Mouse (Mus musculus) mouse embryonic stem cell (cell line): ENCODE results near the gene Fam49a.

Source experiments
- in situ Hi-C, 2 experiments: fragments of 300-500 bp; cut with MboI; formaldehyde crosslinking; loops; 1 replicate in 1 of 2; 3 replicates in 1 of 2; pipeline ENCODE4 v1.14.3; 2019 to 2020; ENCODE audit warnings: low sequenced_read_pairs in 2 of 2, low pct_unique_long_range_greater_than_20kb in 1 of 2, mixed read lengths in 1 of 2; ENCODE audit not compliant: unreplicated experiment in 1 of 2

Gene Fam49a

GRCm38 (mm10) chr12:12298451-12298850 is 36.5 kb downstream of the Fam49a start:
- in situ Hi-C loops, result no loop called here

DNA sequence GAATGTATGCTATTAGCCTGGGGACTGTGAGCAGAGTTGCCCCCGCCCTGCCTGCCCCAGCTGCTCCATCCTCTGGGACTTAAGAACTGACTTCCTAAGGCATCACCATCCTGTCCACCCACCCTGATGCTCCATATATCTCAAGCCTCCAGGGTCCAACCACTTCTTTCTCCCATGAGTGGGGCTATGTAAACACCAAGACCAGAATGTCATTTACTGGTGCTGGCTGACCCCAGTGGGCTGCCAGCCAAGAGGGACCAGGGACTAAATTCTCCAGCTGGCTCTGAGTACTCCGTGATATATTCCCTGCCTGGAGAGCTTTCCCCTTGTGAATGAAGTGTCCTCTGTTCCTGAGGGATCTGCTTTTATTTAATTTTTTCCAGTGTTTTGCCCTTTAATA is 37.4 kb downstream of the Fam49a start:
- in situ Hi-C loops, result no loop called here

DNA sequence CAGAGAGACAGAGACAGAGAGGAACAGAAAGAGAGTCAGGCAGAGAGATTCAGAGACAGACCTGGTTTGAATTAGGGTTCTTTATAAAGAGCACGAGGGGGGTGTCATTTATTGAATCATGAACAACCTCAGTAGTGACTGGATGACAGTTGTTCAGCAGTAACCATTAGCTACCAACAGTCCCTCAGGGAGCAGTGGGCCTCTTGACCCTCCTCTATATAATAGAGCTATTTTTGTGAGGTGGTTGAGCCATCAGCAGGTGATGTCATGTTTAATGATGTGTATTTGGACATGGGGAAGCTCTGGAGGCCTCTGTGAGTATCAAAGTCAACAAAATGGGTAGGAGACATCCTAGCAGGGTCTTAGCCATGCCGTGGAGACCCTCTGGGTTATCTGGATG is 39.2 kb downstream of the Fam49a start:
- in situ Hi-C loops, result loop anchor here in 1 of 2 experiments (25.0 kb wide), 1 partner anchor 964 kb away; no protein-coding TSS in a partner anchor

- in situ Hi-C loops, result loop anchor here in 1 of 2 experiments (25.0 kb wide), 1 partner anchor 965 kb away; no protein-coding TSS in a partner anchor
Observed at GRCm38 (mm10) chr12:12301815-12302214, 39.9 kb downstream of the Fam49a start.

DNA sequence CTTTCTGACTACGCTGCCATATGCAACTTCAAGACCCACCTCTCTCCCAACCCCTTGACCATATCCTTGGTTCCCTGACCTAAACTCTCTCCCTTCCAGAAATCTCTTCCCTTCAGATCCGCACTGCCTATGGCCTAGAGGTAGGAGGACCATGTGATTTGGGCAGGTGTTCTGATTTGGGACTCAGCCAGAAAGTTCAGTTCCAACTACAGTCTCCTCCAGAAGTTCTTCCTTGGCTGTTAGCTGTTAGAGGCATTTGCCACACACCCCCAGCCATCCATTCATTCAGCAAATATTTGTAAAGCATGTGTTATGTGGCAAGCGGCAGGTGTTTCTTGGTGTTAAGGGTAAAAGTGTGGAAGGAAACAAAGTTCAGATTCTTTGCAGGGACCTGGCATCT is 44.3 kb downstream of the Fam49a start:
- in situ Hi-C loops, result loop anchor here in 1 of 2 experiments (25.0 kb wide), 1 partner anchor 969 kb away; no protein-coding TSS in a partner anchor

DNA sequence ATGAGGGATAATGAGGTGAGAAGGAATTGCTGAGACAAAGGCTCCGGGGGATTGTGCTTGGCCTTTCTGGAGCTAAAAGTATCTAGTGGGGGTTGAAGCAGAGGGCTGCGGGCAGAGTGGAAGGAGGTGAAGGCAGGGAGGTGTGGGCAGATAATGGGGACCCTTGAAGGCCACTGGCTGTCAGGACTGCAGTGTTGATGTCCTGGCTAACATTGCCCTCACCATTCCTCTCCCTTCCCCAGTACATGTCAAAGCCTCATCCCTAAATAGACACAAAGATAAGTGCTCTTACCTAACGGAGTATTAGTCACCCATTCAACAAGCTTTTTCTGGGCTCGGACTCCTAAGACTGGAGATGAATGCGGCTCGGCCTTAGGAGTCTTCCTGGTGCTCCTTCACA is 44.9 kb downstream of the Fam49a start:
- in situ Hi-C loops, result loop anchor here in 1 of 2 experiments (25.0 kb wide), 1 partner anchor 970 kb away; no protein-coding TSS in a partner anchor

- in situ Hi-C loops, result loop anchor here in 1 of 2 experiments (25.0 kb wide), 1 partner anchor 970 kb away; no protein-coding TSS in a partner anchor
Observed at GRCm38 (mm10) chr12:12307245-12307644, 45.3 kb downstream of the Fam49a start.

- in situ Hi-C loops, result loop anchor here in 1 of 2 experiments (25.0 kb wide), 1 partner anchor 976 kb away; no protein-coding TSS in a partner anchor
Observed at GRCm38 (mm10) chr12:12313437-12313836, 51.5 kb downstream of the Fam49a start.

- in situ Hi-C loops, result loop anchor here in 1 of 2 experiments (25.0 kb wide), 1 partner anchor 977 kb away; no protein-coding TSS in a partner anchor
Observed at GRCm38 (mm10) chr12:12313919-12314318, 52.0 kb downstream of the Fam49a start.

DNA sequence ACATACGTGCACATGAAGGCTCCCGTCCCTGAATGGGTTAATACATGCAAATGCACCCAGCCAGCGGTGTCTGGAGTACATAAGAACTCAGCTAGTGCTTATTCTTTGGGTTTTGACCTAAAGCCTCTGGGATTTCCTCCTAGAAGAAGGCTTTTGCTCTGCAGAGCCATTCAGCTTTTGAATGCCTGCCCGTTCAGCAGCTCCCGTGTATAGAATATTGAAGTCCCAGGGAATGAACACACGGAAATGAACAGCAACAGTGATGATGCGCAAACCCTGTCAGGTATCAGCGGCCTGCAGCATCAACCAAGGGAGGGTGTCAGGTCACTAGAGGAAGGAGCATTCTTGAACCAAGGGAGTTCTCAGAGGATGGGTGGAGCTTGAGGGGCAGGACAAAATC is 52.4 kb downstream of the Fam49a start:
- in situ Hi-C loops, result loop anchor here in 1 of 2 experiments (25.0 kb wide), 1 partner anchor 977 kb away; no protein-coding TSS in a partner anchor

DNA sequence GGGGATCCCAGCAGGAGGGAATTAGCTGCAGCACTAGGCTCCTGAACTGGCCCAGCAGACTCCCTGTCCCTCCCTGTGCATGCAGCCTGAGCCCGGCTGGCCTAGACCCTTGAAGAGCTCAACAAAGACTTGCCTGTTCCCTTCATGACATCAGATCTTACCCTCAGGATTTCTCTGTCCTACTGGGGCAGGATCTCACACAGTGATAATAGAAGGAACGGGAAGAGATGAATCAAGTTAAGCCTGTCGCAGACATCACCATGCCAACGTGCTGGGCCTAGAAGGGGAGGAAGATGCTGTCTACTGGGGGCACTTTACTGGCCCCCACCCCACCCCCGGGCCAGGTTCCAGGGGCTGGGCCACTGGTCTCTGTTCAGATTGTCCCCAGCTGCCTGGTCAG is 53.1 kb downstream of the Fam49a start:
- in situ Hi-C loops, result loop anchor here (5.0 to 25.0 kb wide), 3 partner anchors 138 to 978 kb away; no protein-coding TSS in a partner anchor

GRCm38 (mm10) chr12:12316956-12317355 is 55.0 kb downstream of the Fam49a start:
- in situ Hi-C loops, result loop anchor here (5.0 to 25.0 kb wide), 3 partner anchors 140 to 980 kb away; no protein-coding TSS in a partner anchor

DNA sequence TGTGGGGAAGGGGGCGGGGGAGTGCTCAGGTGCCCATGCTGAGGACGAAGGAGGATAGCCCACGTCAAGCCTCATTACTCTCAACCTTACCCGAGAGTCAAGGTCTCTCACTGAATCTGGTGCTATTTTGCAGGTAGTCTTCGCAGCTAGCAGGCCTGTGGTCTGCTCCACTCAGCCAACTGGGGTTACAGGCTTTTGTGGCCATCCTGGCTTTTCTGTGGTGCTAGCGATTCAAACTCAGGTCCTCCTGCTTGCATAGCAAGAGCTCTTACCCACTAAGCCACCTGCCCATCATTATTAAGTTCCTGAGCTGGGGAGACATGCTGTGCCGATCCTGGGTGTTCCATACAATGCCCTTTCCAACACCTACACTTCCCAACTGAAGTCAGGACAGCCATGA is 55.7 kb downstream of the Fam49a start:
- in situ Hi-C loops, result loop anchor here (5.0 to 25.0 kb wide), 3 partner anchors 140 to 980 kb away; no protein-coding TSS in a partner anchor

DNA sequence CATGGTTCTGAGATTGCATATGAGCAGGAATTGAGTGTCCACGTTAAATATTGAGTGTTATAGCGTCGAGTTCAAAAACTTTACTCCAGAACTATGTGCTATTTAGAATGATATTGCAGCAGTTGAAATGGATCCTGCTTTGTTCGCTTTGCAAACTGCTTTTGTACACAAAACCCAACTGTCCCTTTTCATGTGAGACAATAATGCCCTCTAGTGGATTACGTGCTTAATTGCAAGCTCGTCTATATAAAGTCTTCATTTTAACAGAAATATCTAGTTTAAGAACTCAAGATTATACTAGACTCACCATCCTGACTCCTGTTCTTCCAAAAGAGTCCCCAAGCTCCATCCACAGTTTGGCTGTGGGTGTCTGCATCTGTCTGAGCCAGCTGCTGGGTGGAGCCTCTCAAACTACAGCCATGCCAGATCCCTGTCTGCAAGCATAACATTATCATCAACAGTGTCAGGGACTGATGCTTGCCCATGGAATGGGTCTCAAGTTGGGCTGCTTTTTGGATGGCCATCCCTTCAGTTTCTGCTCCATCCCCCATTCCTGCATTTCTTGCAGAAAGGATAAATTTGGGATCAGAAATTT is 56.3 kb downstream of the Fam49a start:
- in situ Hi-C loops, result loop anchor here (5.0 to 25.0 kb wide), 3 partner anchors 141 to 981 kb away; no protein-coding TSS in a partner anchor

GRCm38 (mm10) chr12:12320693-12321092 is 58.8 kb downstream of the Fam49a start:
- in situ Hi-C loops, result loop anchor here in 1 of 2 experiments (5.0 to 25.0 kb wide), 2 partner anchors 82 to 983 kb away; no protein-coding TSS in a partner anchor

GRCm38 (mm10) chr12:12321111-12321510 is 59.2 kb downstream of the Fam49a start:
- in situ Hi-C loops, result loop anchor here in 1 of 2 experiments (5.0 to 25.0 kb wide), 2 partner anchors 81 to 984 kb away; no protein-coding TSS in a partner anchor

DNA sequence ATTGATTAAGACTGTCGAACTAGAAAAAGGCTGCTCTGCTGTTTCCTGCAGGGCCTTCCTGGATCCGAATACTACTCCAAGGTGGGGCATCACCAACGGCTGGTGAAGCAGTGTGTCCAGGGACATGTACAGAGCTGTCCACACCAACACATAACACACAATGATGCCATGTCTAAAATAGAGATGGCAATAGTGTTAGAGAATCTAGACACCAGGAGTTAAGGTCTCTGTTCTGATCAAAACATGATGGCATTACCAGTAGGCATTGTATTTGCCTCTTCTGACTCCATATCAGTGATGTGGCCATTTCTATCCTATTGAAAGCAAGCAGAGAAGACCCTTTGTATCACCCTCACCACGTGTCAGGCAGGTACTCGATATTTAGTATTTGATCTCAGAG is 61.1 kb downstream of the Fam49a start:
- in situ Hi-C loops, result loop anchor here in 1 of 2 experiments (5.0 to 25.0 kb wide), 2 partner anchors 79 to 986 kb away; no protein-coding TSS in a partner anchor

DNA sequence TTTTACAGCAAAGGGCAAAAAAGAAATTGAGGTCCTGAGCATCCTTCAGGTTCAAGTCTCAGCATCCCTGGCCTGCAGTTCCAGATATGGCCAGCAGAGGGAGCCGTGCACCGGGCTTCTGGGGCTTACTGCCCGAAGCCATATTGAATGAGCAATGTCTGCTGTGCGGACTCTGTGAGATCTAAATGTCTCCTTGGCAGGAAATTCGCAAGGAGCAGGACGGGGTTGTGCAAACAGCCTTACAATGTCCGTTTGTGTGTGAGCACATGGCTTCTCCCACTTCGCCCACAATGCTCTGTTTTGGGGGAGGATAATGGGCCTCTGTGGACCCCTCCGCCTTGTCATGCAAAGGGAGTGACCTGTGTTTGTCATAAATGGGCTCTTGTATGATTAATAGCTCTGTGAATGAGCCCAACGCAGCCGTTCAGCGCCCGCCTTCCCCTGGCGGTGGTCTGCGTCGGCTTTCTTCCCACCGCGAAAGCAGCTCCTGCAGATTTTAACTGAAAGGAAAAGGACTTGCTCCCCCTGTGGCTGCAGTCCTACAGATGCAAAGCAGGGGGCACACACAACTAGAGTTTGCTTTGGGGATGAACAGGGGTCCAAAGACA is 61.8 kb downstream of the Fam49a start:
- in situ Hi-C loops, result loop anchor here in 1 of 2 experiments (5.0 to 25.0 kb wide), 2 partner anchors 79 to 986 kb away; no protein-coding TSS in a partner anchor

DNA sequence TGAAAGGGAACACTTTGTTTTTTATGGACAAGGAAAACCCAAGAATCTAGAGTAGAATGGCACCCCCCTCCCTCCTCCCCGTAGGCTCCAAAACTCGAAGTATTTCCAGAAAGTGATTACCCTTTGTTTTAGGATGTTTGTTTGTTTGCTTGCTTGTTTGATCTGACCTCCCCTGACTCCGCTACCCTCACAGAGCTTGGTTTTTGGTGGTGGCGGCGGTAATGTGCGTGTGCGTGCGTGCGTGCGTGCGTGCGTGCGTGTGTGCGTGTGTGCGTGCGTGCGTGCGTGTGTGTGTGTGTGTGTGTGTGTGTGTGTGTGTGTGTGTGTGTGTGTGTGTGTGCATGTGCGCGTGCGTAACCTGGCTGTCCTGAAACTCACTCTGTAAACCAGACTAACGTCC is 62.3 kb downstream of the Fam49a start:
- in situ Hi-C loops, result loop anchor here in 1 of 2 experiments (5.0 to 25.0 kb wide), 2 partner anchors 78 to 987 kb away; no protein-coding TSS in a partner anchor
